Mouse (Mus musculus): Measurements from ENCODE around the gene Triobp. TPM values are rescaled to one million over a fixed set of nuclear protein-coding genes. Genes with fewer than 3 reads are reported as not detected.

Triobp gene
- polyA plus RNA-seq, 1 experiment = 97.8 TPM

- H3K36me3 ChIP-seq (replicated peaks; ENCODE audit: low read length) = peaks cover 21% of the 10 kb centered on the region
- H3K27me3 ChIP-seq (replicated peaks) = peaks cover 24% of the 10 kb centered on the region
- H3K9me3 ChIP-seq = peaks cover 11% of the 10 kb centered on the region
- H3K4me1 ChIP-seq = peaks cover 82% of the 10 kb centered on the region
- peak overlapping the region; percentile 69 for H3K4me3 ChIP-seq (replicated peaks)
- TF ChIP-seq FLI1 (IDR thresholded peaks at IDR 0.05; ENCODE audit: low read length) (no peak), GATA1 (IDR thresholded peaks at IDR 0.05; ENCODE audit: borderline replicate concordance, low read length) (no peak)
Observed at GRCm38 (mm10) chr15:78923585-78923984, 23.9 kb upstream of the Triobp start.

- TF ChIP-seq FLI1 (IDR thresholded peaks at IDR 0.05; ENCODE audit: low read length) = no peak
- Histone ChIP-seq H3K4me1 (peaks cover 89% of the 10 kb centered on the region), H3K4me3 (replicated peaks) (no peak overlapping the region), H3K9me3 (peaks cover 11% of the 10 kb centered on the region), H3K36me3 (replicated peaks; ENCODE audit: low read length) (peaks cover 16% of the 10 kb centered on the region), H3K27me3 (replicated peaks) (peaks cover 23% of the 10 kb centered on the region)
Observed at GRCm38 (mm10) chr15:78925129-78925528, 22.4 kb upstream of the Triobp start.

GRCm38 (mm10) chr15:78926021-78926919 is 21.3 kb upstream of the Triobp start, which contains the start of gene Lgals1:
Gene Lgals1 (plus strand): TSS chr15:78926725.
- Histone ChIP-seq H3K36me3 (replicated peaks; ENCODE audit: low read length) (peaks cover 17% of the 10 kb centered on the region), H3K27me3 (replicated peaks) (peaks cover 21% of the 10 kb centered on the region), H3K4me3 (replicated peaks) (peak within 1 kb of the TSS; percentile 89), H3K9me3 (peaks cover 10% of the 10 kb centered on the region), H3K4me1 (peaks cover 93% of the 10 kb centered on the region)
- TF ChIP-seq GATA1 (IDR thresholded peaks at IDR 0.05; ENCODE audit: borderline replicate concordance, low read length) = no peak
- no peak for TF ChIP-seq FLI1 (IDR thresholded peaks at IDR 0.05; ENCODE audit: low read length)

GRCm38 (mm10) chr15:78927021-78927787 is 20.3 kb upstream of the Triobp start:
- H3K4me1 ChIP-seq = peaks cover 89% of the 10 kb centered on the region

GRCm38 (mm10) chr15:78927788-78928457 is 19.6 kb upstream of the Triobp start:
- Histone ChIP-seq H3K36me3 (replicated peaks; ENCODE audit: low read length) (peaks cover 12% of the 10 kb centered on the region), H3K4me1 (peaks cover 86% of the 10 kb centered on the region), H3K4me3 (replicated peaks) (peak overlapping the region; percentile 89), H3K9me3 (no peaks in the 10 kb centered on the region), H3K27me3 (replicated peaks) (peaks cover 14% of the 10 kb centered on the region)
- no peak for TF ChIP-seq GATA1 (IDR thresholded peaks at IDR 0.05; ENCODE audit: borderline replicate concordance, low read length)
- no peak for TF ChIP-seq FLI1 (IDR thresholded peaks at IDR 0.05; ENCODE audit: low read length)

More at GRCm38 (mm10) chr15:78927021-78927787, 20.3 kb upstream of the Triobp start:
- TF ChIP-seq GATA1 (IDR thresholded peaks at IDR 0.05; ENCODE audit: borderline replicate concordance, low read length) (no peak), FLI1 (IDR thresholded peaks at IDR 0.05; ENCODE audit: low read length) (no peak)
- Histone ChIP-seq H3K36me3 (replicated peaks; ENCODE audit: low read length) (peaks cover 12% of the 10 kb centered on the region), H3K4me3 (replicated peaks) (peak overlapping the region; percentile 89), H3K9me3 (peaks cover 1% of the 10 kb centered on the region; the same call in 1 of the 2 replicates), H3K27me3 (replicated peaks) (peaks cover 15% of the 10 kb centered on the region)

- Histone ChIP-seq H3K36me3 (replicated peaks; ENCODE audit: low read length) (peaks cover 12% of the 10 kb centered on the region), H3K27me3 (replicated peaks) (peaks cover 14% of the 10 kb centered on the region), H3K4me1 (peaks cover 85% of the 10 kb centered on the region), H3K4me3 (replicated peaks) (peak overlapping the region; percentile 89), H3K9me3 (no peaks in the 10 kb centered on the region)
- TF ChIP-seq GATA1 (IDR thresholded peaks at IDR 0.05; ENCODE audit: borderline replicate concordance, low read length) (no peak), FLI1 (IDR thresholded peaks at IDR 0.05; ENCODE audit: low read length) (no peak)
Observed at GRCm38 (mm10) chr15:78928539-78928938, 19.0 kb upstream of the Triobp start.

GRCm38 (mm10) chr15:78930192-78930706 is 17.3 kb upstream of the Triobp start:
- Histone ChIP-seq H3K27me3 (replicated peaks) (peaks cover 14% of the 10 kb centered on the region), H3K4me3 (replicated peaks) (no peak overlapping the region)

GRCm38 (mm10) chr15:78930801-78931426 is 16.6 kb upstream of the Triobp start:
- peaks cover 76% of the 10 kb centered on the region for H3K4me1 ChIP-seq
- H3K36me3 ChIP-seq (replicated peaks; ENCODE audit: low read length) = peaks cover 12% of the 10 kb centered on the region
- TF ChIP-seq GATA1 (IDR thresholded peaks at IDR 0.05; ENCODE audit: borderline replicate concordance, low read length) (no peak), FLI1 (IDR thresholded peaks at IDR 0.05; ENCODE audit: low read length) (no peak)
- peaks cover 13% of the 10 kb centered on the region for H3K27me3 ChIP-seq (replicated peaks)
- no peak overlapping the region for H3K4me3 ChIP-seq (replicated peaks)
- no peaks in the 10 kb centered on the region for H3K9me3 ChIP-seq

More at GRCm38 (mm10) chr15:78930192-78930706, 17.3 kb upstream of the Triobp start:
- peaks cover 12% of the 10 kb centered on the region for H3K36me3 ChIP-seq (replicated peaks; ENCODE audit: low read length)
- no peaks in the 10 kb centered on the region for H3K9me3 ChIP-seq
- TF ChIP-seq GATA1 (IDR thresholded peaks at IDR 0.05; ENCODE audit: borderline replicate concordance, low read length) (no peak), FLI1 (IDR thresholded peaks at IDR 0.05; ENCODE audit: low read length) (no peak)
- H3K4me1 ChIP-seq = peaks cover 76% of the 10 kb centered on the region

- Histone ChIP-seq H3K4me3 (replicated peaks) (no peak overlapping the region), H3K27me3 (replicated peaks) (peaks cover 11% of the 10 kb centered on the region), H3K36me3 (replicated peaks; ENCODE audit: low read length) (peaks cover 17% of the 10 kb centered on the region), H3K4me1 (peaks cover 76% of the 10 kb centered on the region), H3K9me3 (no peaks in the 10 kb centered on the region)
- TF ChIP-seq FLI1 (IDR thresholded peaks at IDR 0.05; ENCODE audit: low read length) = no peak
- TF ChIP-seq GATA1 (IDR thresholded peaks at IDR 0.05; ENCODE audit: borderline replicate concordance, low read length) = no peak
Observed at GRCm38 (mm10) chr15:78931577-78931976, 15.9 kb upstream of the Triobp start.

All from megakaryocyte, embryonic 14.5 days (primary cell).